Mouse (Mus musculus) spleen, adult 2 months (tissue): ENCODE results near the gene Kif5a. TPM values are rescaled to one million over a fixed set of nuclear protein-coding genes. Genes with fewer than 3 reads are reported as not detected.

Source experiments
- DNase-seq, 2 experiments: peaks; one replicate each; pipeline versions ENCODE4 v3.0.0 to v3.0.0-alpha.2; 2012 to 2021; ENCODE audit warnings: low spot score in 2 of 2, low read depth in 1 of 2
- H3K27ac ChIP-seq: fragments of 200-500 bp; 2 replicates; pipeline ENCODE4 v1.5.1; 2012; ENCODE audit warnings: low read length, inconsistent platforms; ENCODE audit not compliant: insufficient read depth
- H3K27me3 ChIP-seq: fragments of 200-500 bp; 2 replicates; pipeline ENCODE4 v1.6.1; 2012; ENCODE audit warnings: mild to moderate bottlenecking, moderate library complexity, low read length, inconsistent platforms; ENCODE audit not compliant: control insufficient read depth, insufficient read depth
- H3K36me3 ChIP-seq: fragments of 200-500 bp; 2 replicates; pipeline ENCODE4 v1.6.1; 2012; ENCODE audit warnings: mild to moderate bottlenecking, low read length, inconsistent platforms; ENCODE audit not compliant: control insufficient read depth, insufficient read depth
- H3K4me1 ChIP-seq: fragments of 200-500 bp; 2 replicates; pipeline ENCODE4 v1.6.1; 2011; ENCODE audit warnings: inconsistent platforms; ENCODE audit not compliant: control insufficient read depth, insufficient read depth, insufficient read length
- H3K4me3 ChIP-seq: fragments of 200-500 bp; 2 replicates; pipeline ENCODE4 v1.5.1; 2011; ENCODE audit warnings: mild to moderate bottlenecking, inconsistent platforms; ENCODE audit not compliant: insufficient read depth, insufficient read length; ENCODE audit errors: extremely low read depth
- CTCF ChIP-seq: fragments of 200-500 bp; IDR thresholded peaks from 2 replicates; pipeline ENCODE4 v1.5.1; 2011; ENCODE audit warnings: mild to moderate bottlenecking, inconsistent platforms; ENCODE audit not compliant: insufficient read depth, insufficient read length, insufficient replicate concordance; ENCODE audit errors: extremely low read depth
- POLR2A ChIP-seq: fragments of 200-500 bp; IDR thresholded peaks from 2 replicates; pipeline ENCODE4 v1.6.1; 2011; ENCODE audit warnings: low read depth, low read length, inconsistent platforms
- WGBS: fragments of 180-500 bp; shearing (Covaris S2); methylation state at CpG from one replicate; pipeline ENCODE4 v1.1.7; 2018; 5-methylcytosine and 5-hydroxymethylcytosine counted together
- polyA plus RNA-seq: library from polyadenylated mRNA; depleted of rRNA; stranded (reverse); fragments of >200 nt; gene quantifications from 2 replicates; pipeline ENCODE4 v1.2.3, GENCODE M21; 2012

Kif5a gene
- polyA plus RNA-seq, 1 experiment, result 0.72 TPM

- WGBS, result 51% methylated on average over 14 of the region's 14 CpGs
- H3K27ac ChIP-seq, result no peak overlapping the region
- H3K4me1 ChIP-seq, result no peaks in the 10 kb centered on the region
- no peak for TF ChIP-seq CTCF
- no peak for TF ChIP-seq POLR2A
- DNase-seq, result no peak
- no peaks in the 10 kb centered on the region for H3K36me3 ChIP-seq
- no peaks in the 10 kb centered on the region for H3K27me3 ChIP-seq
- no peak overlapping the region for H3K4me3 ChIP-seq
Observed at GRCm38 (mm10) chr10:127255625-127256345, 7.4 kb downstream of the Kif5a start.

- Histone ChIP-seq H3K27ac (no peak overlapping the region), H3K4me3 (no peak overlapping the region), H3K4me1 (no peaks in the 10 kb centered on the region), H3K27me3 (no peaks in the 10 kb centered on the region), H3K36me3 (no peaks in the 10 kb centered on the region)
- no peak for DNase-seq
- WGBS, result 19% methylated on average over 5 of the region's 5 CpGs
- TF ChIP-seq CTCF (no peak), POLR2A (no peak)
Observed at GRCm38 (mm10) chr10:127250810-127251209, 12.3 kb downstream of the Kif5a start.

- WGBS, result 64% methylated on average over 18 of the region's 18 CpGs
- Histone ChIP-seq H3K27ac (no peak overlapping the region), H3K27me3 (0 out of 2 replicates have a peak, but pooled peaks cover 2% of the 10 kb centered on the region), H3K4me3 (no peak overlapping the region), H3K36me3 (no peaks in the 10 kb centered on the region), H3K4me1 (no peaks in the 10 kb centered on the region)
- TF ChIP-seq POLR2A (no peak), CTCF (no peak)
- no peak for DNase-seq
Observed at GRCm38 (mm10) chr10:127238241-127238824, 24.8 kb downstream of the Kif5a start.

- no peak for DNase-seq
- Histone ChIP-seq H3K36me3 (no peaks in the 10 kb centered on the region), H3K4me3 (no peak overlapping the region), H3K27me3 (0 out of 2 replicates have a peak, but pooled peaks cover 2% of the 10 kb centered on the region), H3K27ac (no peak overlapping the region), H3K4me1 (no peaks in the 10 kb centered on the region; the same call in 1 of the 2 replicates)
- 79% methylated on average over 9 of the region's 9 CpGs for WGBS
- TF ChIP-seq CTCF (no peak), POLR2A (no peak)
Observed at GRCm38 (mm10) chr10:127236541-127236940, 26.6 kb downstream of the Kif5a start.

GRCm38 (mm10) chr10:127233141-127233540 is 30.0 kb downstream of the Kif5a start:
- peak in 1 of 2 experiments; percentile 23 for DNase-seq
- Histone ChIP-seq H3K4me3 (no peak overlapping the region), H3K27me3 (0 out of 2 replicates have a peak, but pooled peaks cover 2% of the 10 kb centered on the region), H3K4me1 (no peaks in the 10 kb centered on the region; the same call in 1 of the 2 replicates), H3K27ac (no peak overlapping the region), H3K36me3 (no peaks in the 10 kb centered on the region)
- no peak for TF ChIP-seq POLR2A
- TF ChIP-seq CTCF, result peak; percentile 18; the same call in 1 of the 2 replicates
- WGBS, result 89% methylated on average over 9 of the region's 9 CpGs

GRCm38 (mm10) chr10:127231741-127232140 is 31.4 kb downstream of the Kif5a start:
- no peak for DNase-seq
- WGBS, result 72% methylated on average over 14 of the region's 14 CpGs
- Histone ChIP-seq H3K27me3 (0 out of 2 replicates have a peak, but pooled peaks cover 2% of the 10 kb centered on the region), H3K4me1 (no peaks in the 10 kb centered on the region; the same call in 1 of the 2 replicates), H3K4me3 (no peak overlapping the region), H3K36me3 (no peaks in the 10 kb centered on the region), H3K27ac (no peak overlapping the region)
- no peak for TF ChIP-seq POLR2A
- TF ChIP-seq CTCF, result no peak
